Mouse (Mus musculus) small intestine, adult 2 months (tissue): ENCODE measurements around the gene Tmem91.

Experiments
- CTCF ChIP-seq: fragments of 200-500 bp; IDR thresholded peaks from 2 replicates; pipeline ENCODE4 v1.5.1; 2012; ENCODE audit warnings: low read depth, mild to moderate bottlenecking, control low read depth, inconsistent platforms, low read length, moderate library complexity, mixed read lengths; ENCODE audit not compliant: insufficient replicate concordance, insufficient read length; ENCODE audit errors: extremely low read depth
- POLR2A ChIP-seq: fragments of 200-500 bp; IDR thresholded peaks from 2 replicates; pipeline ENCODE4 v1.6.1; 2012; ENCODE audit warnings: low read depth, mild to moderate bottlenecking, control low read depth, inconsistent platforms, low read length, moderate library complexity

DNA sequence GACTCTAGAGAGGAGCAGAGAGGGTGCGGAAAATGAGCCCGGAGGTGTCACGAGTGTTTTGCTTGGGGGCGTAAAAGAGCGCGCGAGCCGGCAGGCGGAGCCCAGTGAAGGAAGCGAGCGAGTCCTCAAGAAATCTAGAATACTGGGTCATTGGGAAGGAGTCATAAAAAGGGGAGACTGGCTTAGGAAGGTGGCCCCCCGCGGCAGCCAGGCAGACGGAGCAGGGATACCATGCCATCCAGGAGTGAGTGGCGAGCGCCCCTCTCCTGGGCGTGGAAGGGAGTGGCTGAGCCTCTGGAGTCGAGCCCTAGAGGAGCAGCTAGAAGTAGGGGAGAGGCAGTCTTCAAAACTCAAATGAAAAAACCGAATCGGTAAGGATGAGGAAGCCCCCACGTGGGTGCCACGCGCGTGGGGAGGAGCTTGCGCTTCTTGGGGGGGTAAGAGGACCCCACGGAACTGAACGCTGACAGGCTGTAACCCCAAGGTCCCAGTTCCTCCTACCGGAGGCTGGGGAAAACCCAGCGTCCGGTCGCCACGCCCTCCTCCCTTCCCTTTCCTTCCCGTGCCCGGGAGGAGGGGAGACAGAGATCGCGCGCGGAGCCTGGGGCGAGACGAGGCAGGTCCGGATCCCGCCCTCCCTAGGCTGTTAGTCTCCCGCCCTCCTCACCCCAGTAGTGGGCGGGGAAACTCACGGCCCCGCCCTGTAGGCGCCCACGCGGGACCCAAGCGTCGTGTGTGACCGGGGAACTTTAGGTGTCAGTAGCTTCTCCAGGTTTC is 14.0 kb upstream of the Tmem91 start:
- TF ChIP-seq CTCF (no peak), POLR2A (peak; percentile 22; the same call in 1 of the 2 replicates)
